Mouse (Mus musculus) embryonic fibroblast, embryonic 13.5 days (primary cell): ENCODE measurements around the gene Tnr.

Source experiments
- CTCF ChIP-seq: IDR thresholded peaks from 2 replicates; pipeline ENCODE4 v1.5.1; 2011; ENCODE audit warnings: mild to moderate bottlenecking, control low read depth, low read length, moderate library complexity, borderline replicate concordance; ENCODE audit not compliant: insufficient read depth
- POLR2A ChIP-seq: IDR thresholded peaks from 2 replicates; pipeline ENCODE4 v1.6.1; 2011; ENCODE audit warnings: low read depth, mild to moderate bottlenecking, control low read depth, low read length, moderate library complexity

DNA sequence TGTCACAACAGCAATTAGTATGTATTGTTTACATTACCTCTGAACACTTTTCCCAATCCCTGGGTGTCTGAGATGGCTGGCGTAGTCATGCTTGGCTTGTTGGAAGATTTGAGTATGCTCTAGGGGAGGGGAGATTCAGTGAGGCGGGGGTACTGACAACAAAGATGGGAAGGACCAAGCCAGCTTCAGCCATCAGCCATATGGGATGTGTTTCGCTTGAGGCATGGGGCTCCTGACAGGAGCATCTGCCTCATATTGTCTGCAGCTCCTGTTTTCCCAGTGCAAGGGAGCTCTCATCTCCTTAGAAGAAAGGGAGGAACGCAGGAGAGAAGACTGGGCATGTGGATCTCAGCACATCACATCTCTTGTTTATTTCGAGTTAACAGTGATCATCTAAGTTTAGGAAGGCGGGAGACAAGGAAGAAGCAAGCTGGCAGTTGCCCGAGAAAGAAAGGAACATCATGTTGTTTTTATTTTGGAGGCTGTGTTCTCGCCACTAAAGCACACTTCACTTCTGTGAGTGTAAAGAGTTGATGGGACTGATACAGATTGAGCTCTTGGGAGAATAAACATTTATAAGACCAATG, 56.9 kb downstream of the Tnr start:
- TF ChIP-seq CTCF (no peak), POLR2A (no peak)
